Mouse (Mus musculus): ENCODE data around the gene Col12a1.

Col12a1 gene

DNA sequence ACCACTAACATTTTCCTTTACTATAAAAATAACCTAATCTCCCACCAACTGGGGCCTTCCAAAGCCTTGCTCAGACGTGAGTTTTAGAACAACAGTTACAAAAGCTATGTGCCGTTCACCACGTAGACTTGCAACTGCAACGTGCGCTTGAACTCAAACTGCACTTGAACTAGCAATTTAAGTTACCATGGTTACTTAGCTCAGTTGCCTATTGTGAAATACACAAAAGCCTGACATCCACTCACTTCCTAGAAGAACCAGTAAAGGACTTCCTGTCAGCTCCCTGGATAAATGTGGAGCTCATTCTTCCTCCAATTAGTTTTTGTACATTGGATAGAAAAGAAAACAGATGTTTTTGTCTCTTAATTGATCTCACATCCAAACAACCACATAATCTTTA lies 112.9 kb downstream of the Col12a1 start:
- DNase-seq (ENCODE audit: low spot score in 2 of 2) = no peak

DNA sequence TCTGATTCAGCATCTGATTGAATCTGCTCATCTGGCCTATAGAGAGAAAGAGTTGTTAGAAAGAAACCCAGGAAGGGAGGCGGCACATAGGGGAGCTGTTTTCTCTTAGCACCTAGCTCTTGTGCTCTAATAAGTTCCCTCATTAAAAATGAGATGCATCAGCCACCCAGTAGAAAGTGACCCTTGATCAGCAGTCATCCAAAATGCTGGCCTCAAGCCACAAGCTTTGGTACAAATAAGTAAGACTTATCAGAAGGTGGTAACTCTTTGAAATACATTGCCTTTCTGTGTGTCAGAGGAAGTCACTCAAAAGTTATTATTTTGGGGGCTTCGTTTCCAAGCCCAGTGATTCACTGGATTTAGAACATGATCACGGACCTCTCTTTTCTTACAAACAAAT lies 114.1 kb downstream of the Col12a1 start:
- DNase-seq (ENCODE audit: low spot score in 2 of 2) = no peak

GRCm38 (mm10) chr9:79603448-79603847 lies 115.2 kb downstream of the Col12a1 start:
- DNase-seq (ENCODE audit: low spot score in 2 of 2) = no peak

- no peak for DNase-seq (ENCODE audit: low spot score in 2 of 2)
Observed at GRCm38 (mm10) chr9:79600237-79600570, 118.4 kb downstream of the Col12a1 start.

DNA sequence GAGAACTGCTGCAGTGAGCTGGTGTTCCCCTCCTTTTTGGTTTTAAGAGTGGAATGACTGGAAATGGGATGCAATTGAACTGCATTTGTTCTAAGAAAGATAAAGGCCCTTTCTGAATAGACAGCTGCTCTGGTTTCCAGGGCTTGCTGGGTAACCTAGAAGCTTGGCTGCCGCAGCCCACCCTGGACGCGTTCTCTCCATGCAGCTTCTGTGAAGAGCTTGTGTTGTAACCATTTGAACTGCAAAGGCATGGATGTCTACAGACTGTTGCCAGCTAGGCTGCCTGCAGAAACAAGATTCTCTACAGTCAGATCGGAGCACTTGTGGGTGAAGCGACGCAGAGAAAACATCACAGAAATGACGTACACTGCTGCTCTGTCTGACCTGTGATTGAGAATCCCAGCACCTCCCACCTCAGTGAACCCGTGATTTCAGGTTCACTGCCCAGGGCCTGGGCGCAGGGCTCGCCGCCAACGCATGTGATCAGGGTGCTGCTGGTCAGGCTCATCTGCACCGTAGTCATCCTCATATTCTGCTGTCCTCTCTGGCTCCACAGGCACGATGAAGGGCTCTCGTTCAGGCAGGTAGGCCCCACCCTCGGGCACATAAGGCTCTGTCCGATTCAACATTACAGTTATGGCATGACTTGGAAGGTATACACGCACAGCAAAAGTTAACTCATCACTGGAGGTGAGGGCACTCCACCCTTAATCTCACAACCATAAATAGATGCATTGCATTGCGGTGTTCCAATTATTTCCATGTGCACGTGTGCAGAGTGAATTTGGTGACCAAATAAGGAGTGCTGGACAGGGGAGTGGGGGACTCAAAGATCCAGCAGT lies 119.0 kb downstream of the Col12a1 start:
- DNase-seq (ENCODE audit: low spot score in 2 of 2) = peak; percentile 29 to 33

GRCm38 (mm10) chr9:79598578-79598977 lies 120.1 kb downstream of the Col12a1 start:
- DNase-seq (ENCODE audit: low spot score in 2 of 2) = no peak

DNA sequence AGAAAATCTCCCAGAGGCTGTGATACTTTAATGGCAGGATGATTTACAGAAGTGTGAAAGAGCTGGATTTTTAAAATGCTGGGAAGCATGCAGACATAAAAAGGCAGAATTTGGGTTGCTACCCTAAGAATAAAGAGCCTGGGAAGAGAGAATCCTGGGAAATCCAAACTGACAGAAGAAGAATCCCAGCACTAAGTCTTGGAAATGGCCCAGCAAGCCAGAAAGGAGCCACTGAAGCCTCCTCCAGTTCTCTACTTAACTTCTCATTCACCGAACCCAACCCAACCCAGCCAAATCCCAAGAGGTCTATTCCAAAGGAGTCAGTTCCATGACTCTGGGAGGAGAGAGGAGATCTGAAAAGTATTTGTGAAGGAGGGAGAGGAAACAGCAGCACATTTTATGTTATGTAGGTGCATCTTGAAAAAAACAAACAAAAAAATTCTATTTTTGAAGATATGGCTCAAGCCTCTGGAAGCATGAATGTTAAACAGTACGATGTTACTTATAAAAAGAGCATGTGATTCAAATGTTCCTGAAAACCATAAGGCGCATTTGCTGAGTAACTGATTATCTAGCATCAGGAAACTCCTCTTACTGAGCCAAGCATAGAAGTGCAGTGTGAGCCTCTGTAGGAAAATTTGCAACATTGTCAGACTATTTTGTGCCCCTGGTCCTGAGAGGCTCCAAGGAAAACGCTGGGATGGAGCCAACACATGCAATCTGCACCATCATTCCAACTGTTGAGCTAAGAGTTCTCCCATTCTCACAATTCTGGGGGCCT lies 132.0 kb downstream of the Col12a1 start:
- DNase-seq (ENCODE audit: low spot score in 2 of 2) = no peak

GRCm38 (mm10) chr9:79566838-79567237 lies 151.8 kb downstream of the Col12a1 start:
- DNase-seq (ENCODE audit: low spot score in 2 of 2) = no peak

DNA sequence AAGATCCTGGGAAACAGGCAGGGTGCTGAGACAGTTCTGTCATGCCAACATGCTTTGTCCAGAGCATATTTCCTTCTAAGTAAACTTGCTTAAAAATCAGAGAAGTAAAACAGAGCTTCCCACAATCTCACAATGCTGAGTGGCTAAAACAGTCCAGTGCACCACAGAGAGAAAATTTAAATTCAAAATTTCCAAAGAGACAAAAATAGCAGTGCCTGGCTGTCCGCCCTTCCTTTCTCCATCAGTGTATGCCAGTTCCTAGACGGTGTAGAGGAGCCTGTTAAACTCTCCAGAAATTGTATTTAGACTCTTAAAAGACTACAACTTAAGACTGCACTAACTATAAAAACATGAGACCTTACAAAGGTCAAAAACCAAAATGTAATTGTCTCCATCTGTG lies 165.3 kb downstream of the Col12a1 start:
- DNase-seq (ENCODE audit: low spot score in 2 of 2) = peak; percentile 57 to 67

Data from right cerebral cortex, postnatal 10 days (tissue).